Mouse (Mus musculus): Measurements from ENCODE around the gene Gm10570.

Gene Gm10570

GRCm38 (mm10) chr4:130304746-130305145 is 3.7 kb downstream of the Gm10570 start:
- no peak for DNase-seq (ENCODE audit: low spot score)

GRCm38 (mm10) chr4:130302285-130302870 is 6.1 kb downstream of the Gm10570 start:
- no peak for DNase-seq (ENCODE audit: low spot score)

- DNase-seq (ENCODE audit: low spot score): no peak
Measured at GRCm38 (mm10) chr4:130299629-130300018, 8.8 kb downstream of the Gm10570 start.

- no peak for DNase-seq (ENCODE audit: low spot score)
Measured at GRCm38 (mm10) chr4:130298877-130299628, 9.4 kb downstream of the Gm10570 start.

GRCm38 (mm10) chr4:130297123-130297529 is 11.3 kb downstream of the Gm10570 start:
- no peak for DNase-seq (ENCODE audit: low spot score)

GRCm38 (mm10) chr4:130296243-130296965 is 12.1 kb downstream of the Gm10570 start:
- DNase-seq (ENCODE audit: low spot score): no peak

GRCm38 (mm10) chr4:130295047-130295745 is 13.3 kb downstream of the Gm10570 start:
- DNase-seq (ENCODE audit: low spot score): peak; percentile 12

- DNase-seq (ENCODE audit: low spot score): no peak
Measured at GRCm38 (mm10) chr4:130294513-130294912, 14.0 kb downstream of the Gm10570 start.

GRCm38 (mm10) chr4:130292271-130292670 is 16.2 kb downstream of the Gm10570 start:
- DNase-seq (ENCODE audit: low spot score): peak; percentile 87

GRCm38 (mm10) chr4:130289824-130290223 is 18.6 kb downstream of the Gm10570 start:
- DNase-seq (ENCODE audit: low spot score): no peak

- DNase-seq (ENCODE audit: low spot score): no peak
Measured at GRCm38 (mm10) chr4:130286531-130286930, 21.9 kb downstream of the Gm10570 start.

GRCm38 (mm10) chr4:130283826-130284225 is 24.6 kb downstream of the Gm10570 start:
- DNase-seq (ENCODE audit: low spot score): no peak

- no peak for DNase-seq (ENCODE audit: low spot score)
Measured at GRCm38 (mm10) chr4:130282856-130283255, 25.6 kb downstream of the Gm10570 start.

- no peak for DNase-seq (ENCODE audit: low spot score)
Measured at GRCm38 (mm10) chr4:130279105-130279504, 29.4 kb downstream of the Gm10570 start, which contains the start of gene Serinc2. Gene Serinc2 (minus strand): TSS chr4:130279205.

- peak; percentile 21 for DNase-seq (ENCODE audit: low spot score)
Measured at GRCm38 (mm10) chr4:130276573-130277176, 31.8 kb downstream of the Gm10570 start.

- DNase-seq (ENCODE audit: low spot score): no peak
Measured at GRCm38 (mm10) chr4:130275823-130276105, 32.7 kb downstream of the Gm10570 start.

GRCm38 (mm10) chr4:130275016-130275822 is 33.3 kb downstream of the Gm10570 start:
- DNase-seq (ENCODE audit: low spot score): peak; percentile 56

- peak; percentile 19 for DNase-seq (ENCODE audit: low spot score)
Measured at GRCm38 (mm10) chr4:130274346-130275015, 34.0 kb downstream of the Gm10570 start.

GRCm38 (mm10) chr4:130273698-130274345 is 34.7 kb downstream of the Gm10570 start:
- DNase-seq (ENCODE audit: low spot score): peak; percentile 36

Data from urinary bladder, postnatal 25 days (tissue).